Mouse (Mus musculus) CH12.LX (cell line): ENCODE measurements around the gene Slc24a2. TPM values are rescaled to one million over a fixed set of nuclear protein-coding genes. Genes with fewer than 3 reads are reported as not detected.

ENCODE experiments used
- DNase-seq: peaks from one replicate; pipeline ENCODE4 v3.0.0-alpha.2; 2013; ENCODE audit errors: extremely low read depth
- H3K27ac ChIP-seq: 2 replicates; pipeline ENCODE4 v1.5.1; 2012; ENCODE audit warnings: low read depth, mild to moderate bottlenecking, control low read depth, moderate library complexity; ENCODE audit not compliant: insufficient read depth
- H3K27me3 ChIP-seq: replicated peaks from 2 replicates; pipeline ENCODE3; 2012; ENCODE audit warnings: inconsistent platforms
- H3K36me3 ChIP-seq, 2 experiments: replicated peaks in 1 of 2; 2 replicates each; pipeline versions ENCODE3 to v1.6.1; 2012; ENCODE audit warnings: inconsistent platforms in 1 of 2, low read length in 1 of 2, mild to moderate bottlenecking in 1 of 2, mixed read lengths in 1 of 2, moderate library complexity in 1 of 2; ENCODE audit not compliant: control insufficient read depth in 1 of 2, insufficient read depth in 1 of 2
- H3K4me1 ChIP-seq, 2 experiments: 2 replicates each; pipeline ENCODE4 v1.6.1; 2012; ENCODE audit warnings: inconsistent platforms in 1 of 2, moderate library complexity in 1 of 2; ENCODE audit not compliant: insufficient read depth in 2 of 2, control insufficient read depth in 1 of 2
- H3K4me2 ChIP-seq: 2 replicates; pipeline ENCODE4 v1.6.1; 2012; ENCODE audit warnings: low read depth, mild to moderate bottlenecking, control low read depth; ENCODE audit not compliant: poor library complexity, insufficient read depth, severe bottlenecking
- H3K4me3 ChIP-seq, 3 experiments: fragments of 150-350 bp in 1 of 3; sonication (generic) in 1 of 3; replicated peaks in 1 of 3; 2 replicates each; pipeline versions ENCODE3 to v1.5.1; 2011 to 2012; ENCODE audit warnings: low read depth in 2 of 3, low read length in 2 of 3, mild to moderate bottlenecking in 2 of 3, moderate library complexity in 2 of 3, control low read depth in 1 of 3, improper control_type of control experiment in 1 of 3, inconsistent platforms in 1 of 3, mixed read lengths in 1 of 3; ENCODE audit not compliant: poor library complexity in 1 of 3
- H3K79me2 ChIP-seq: replicated peaks from 2 replicates; pipeline ENCODE4 v1.6.1; 2012; ENCODE audit warnings: mild to moderate bottlenecking, moderate library complexity; ENCODE audit not compliant: control insufficient read depth, poor library complexity, insufficient read depth, severe bottlenecking; ENCODE audit errors: extremely low read depth
- H3K9ac ChIP-seq: 2 replicates; pipeline ENCODE4 v1.6.1; 2012; ENCODE audit warnings: low read depth, mild to moderate bottlenecking, control low read depth, moderate library complexity; ENCODE audit not compliant: insufficient read depth
- H3K9me3 ChIP-seq: replicated peaks from 2 replicates; pipeline ENCODE3; 2012; ENCODE audit warnings: low read length, inconsistent platforms, mixed read lengths
- BHLHE40 ChIP-seq: IDR thresholded peaks from 2 replicates; pipeline ENCODE4 v1.6.1; 2011; ENCODE audit warnings: mild to moderate bottlenecking, low read depth, low read length, improper control_type of control experiment
- CHD1 ChIP-seq: IDR thresholded peaks from 2 replicates; pipeline ENCODE4 v1.6.1; 2012; ENCODE audit warnings: low read depth, low read length, improper control_type of control experiment, inconsistent platforms
- CHD2 ChIP-seq: IDR thresholded peaks from 2 replicates; pipeline ENCODE4 v1.6.1; 2011; ENCODE audit warnings: low read length, improper control_type of control experiment
- CTCF ChIP-seq, 2 experiments: IDR thresholded peaks in 1 of 2; conservative IDR thresholded peaks in 1 of 2; 2 replicates each; pipeline ENCODE4 v1.5.1; 2011 to 2012; ENCODE audit warnings: low read depth in 2 of 2, low read length in 2 of 2, improper control_type of control experiment in 1 of 2, inconsistent platforms in 1 of 2, mild to moderate bottlenecking in 1 of 2, moderate library complexity in 1 of 2
- ELF1 ChIP-seq: IDR thresholded peaks from 2 replicates; pipeline ENCODE4 v1.6.1; 2014; ENCODE audit warnings: low read depth, mild to moderate bottlenecking, inconsistent platforms, low read length, improper control_type of control experiment
- ETS1 ChIP-seq: conservative IDR thresholded peaks from 2 replicates; pipeline ENCODE4 v1.6.1; 2012; ENCODE audit warnings: low read depth, mild to moderate bottlenecking, inconsistent platforms, low read length, improper control_type of control experiment, moderate library complexity
- JUND ChIP-seq: conservative IDR thresholded peaks from 2 replicates; pipeline ENCODE4 v1.6.1; 2011; ENCODE audit warnings: low read depth, low read length, improper control_type of control experiment
- KAT2A ChIP-seq: IDR thresholded peaks from 2 replicates; pipeline ENCODE4 v1.6.1; 2012; ENCODE audit warnings: low read length, improper control_type of control experiment, inconsistent platforms; ENCODE audit not compliant: insufficient replicate concordance
- MEF2A ChIP-seq: IDR thresholded peaks from 2 replicates; pipeline ENCODE4 v1.6.1; 2014; ENCODE audit warnings: low read depth, mild to moderate bottlenecking, inconsistent platforms, low read length, improper control_type of control experiment, borderline replicate concordance
- MYC ChIP-seq: IDR thresholded peaks from 2 replicates; pipeline ENCODE4 v1.6.1; 2011; ENCODE audit warnings: low read depth, mild to moderate bottlenecking, improper control_type of control experiment, low read length
- RAD21 ChIP-seq: IDR thresholded peaks from 2 replicates; pipeline ENCODE4 v1.6.1; 2011; ENCODE audit warnings: low read depth, mild to moderate bottlenecking, low read length, improper control_type of control experiment, moderate library complexity
- RCOR1 ChIP-seq: conservative IDR thresholded peaks from 2 replicates; pipeline ENCODE4 v1.6.1; 2012; ENCODE audit warnings: low read depth, mild to moderate bottlenecking, inconsistent platforms, low read length, improper control_type of control experiment
- SMC3 ChIP-seq: IDR thresholded peaks from 2 replicates; pipeline ENCODE4 v1.6.1; 2011; ENCODE audit warnings: low read depth, low read length, improper control_type of control experiment
- TCF12 ChIP-seq: IDR thresholded peaks from 2 replicates; pipeline ENCODE4 v1.6.1; 2014; ENCODE audit warnings: low read depth, mild to moderate bottlenecking, inconsistent platforms, low read length, improper control_type of control experiment
- USF1 ChIP-seq: IDR thresholded peaks from 2 replicates; pipeline ENCODE4 v1.6.1; 2014; ENCODE audit warnings: low read depth, mild to moderate bottlenecking, inconsistent platforms, low read length, improper control_type of control experiment
- USF2 ChIP-seq: conservative IDR thresholded peaks from 2 replicates; pipeline ENCODE4 v1.6.1; 2011; ENCODE audit warnings: low read depth, low read length, improper control_type of control experiment
- ZKSCAN1 ChIP-seq: IDR thresholded peaks from 2 replicates; pipeline ENCODE4 v1.6.1; 2012; ENCODE audit warnings: low read depth, inconsistent platforms, low read length, improper control_type of control experiment, borderline replicate concordance
- ZMIZ1 ChIP-seq: IDR thresholded peaks from 2 replicates; pipeline ENCODE4 v1.6.1; 2012; ENCODE audit warnings: low read depth, mild to moderate bottlenecking, inconsistent platforms, low read length, improper control_type of control experiment
- dilution Hi-C: fragments of 300-500 bp; cut with MboI; formaldehyde crosslinking; loops from 2 replicates; pipeline ENCODE4 v1.14.3; 2020; ENCODE audit warnings: low sequenced_read_pairs; ENCODE audit not compliant: extremely low pct_unique_long_range_greater_than_20kb, extremely low pct_ligation_motif_present
- in situ Hi-C: fragments of 300-500 bp; cut with MboI; formaldehyde crosslinking; loops from 3 replicates; pipeline ENCODE4 v1.14.3; 2019; ENCODE audit warnings: low sequenced_read_pairs, low pct_ligation_motif_present, low pct_unique_long_range_greater_than_20kb, mixed read lengths
- polyA plus RNA-seq: library from polyadenylated mRNA; unstranded; fragments of >175 nt; gene quantifications from 2 replicates; pipeline ENCODE4 v1.2.1, GENCODE M21; 2012; ENCODE audit warnings: low read depth; ENCODE audit not compliant: insufficient read length
- total RNA-seq, 2 experiments: library from RNA; depleted of rRNA; stranded (reverse); fragments of 300-350 nt in 1 of 2; fragments of >200 nt in 1 of 2; gene quantifications; 2 replicates each; pipeline ENCODE4 v1.2.3; 2012 to 2014

The Slc24a2 gene
- total and polyA plus RNA-seq, 3 experiments = not detected

- H3K9me3 ChIP-seq = no peaks in the 10 kb centered on the region
- in situ Hi-C loops = no loop called here
- no peaks in the 10 kb centered on the region for H3K27me3 ChIP-seq
- no peak overlapping the region for H3K4me3 ChIP-seq
- dilution Hi-C loops = no loop called here
- H3K4me2 ChIP-seq = no peak overlapping the region
- no peak overlapping the region for H3K27ac ChIP-seq
- peaks cover 4 to 53% of the 10 kb centered on the region in 2 experiments; a peak in 3 of 4 replicates for H3K4me1 ChIP-seq
- TF ChIP-seq SMC3 = no peak
- TF ChIP-seq RAD21 = no peak
- TF ChIP-seq BHLHE40 = no peak
- no peak for TF ChIP-seq USF1
- peak; percentile 51; the same call in 1 of the 2 replicates for TF ChIP-seq MEF2A
- H3K79me2 ChIP-seq = no peaks in the 10 kb centered on the region
- H3K9ac ChIP-seq = no peak overlapping the region
- peak; percentile 65 for DNase-seq
- no peaks in the 10 kb centered on the region for H3K36me3 ChIP-seq
These were observed 149.0 kb downstream of the Slc24a2 start for GRCm38 (mm10) chr4:87081321-87081720.

- Histone ChIP-seq H3K27ac (no peak overlapping the region), H3K4me3 (no peak overlapping the region), H3K36me3 (no peaks in the 10 kb centered on the region), H3K79me2 (no peaks in the 10 kb centered on the region), H3K9ac (no peak overlapping the region), H3K4me2 (no peak overlapping the region), H3K4me1 (peaks cover 4 to 36% of the 10 kb centered on the region in 2 experiments; a peak in 3 of 4 replicates), H3K27me3 (no peaks in the 10 kb centered on the region), H3K9me3 (no peaks in the 10 kb centered on the region)
- no peak for TF ChIP-seq MYC
- no peak for TF ChIP-seq BHLHE40
- TF ChIP-seq TCF12 = no peak
- TF ChIP-seq ETS1 = no peak
- TF ChIP-seq ZMIZ1 = no peak
- no peak for TF ChIP-seq SMC3
- no peak for TF ChIP-seq RCOR1
- no peak for TF ChIP-seq RAD21
- no peak for TF ChIP-seq CHD2
- TF ChIP-seq CHD1 = no peak
- TF ChIP-seq ZKSCAN1 = no peak
- TF ChIP-seq USF2 = no peak
- no peak for TF ChIP-seq USF1
- no peak for TF ChIP-seq KAT2A
- TF ChIP-seq CTCF (conservative IDR thresholded peaks at IDR 0.05 in 1 of 2, IDR thresholded peaks at IDR 0.05 in 1 of 2; ENCODE audit: low read depth in 2 of 2, low read length in 2 of 2) = no peak
- no peak for TF ChIP-seq ELF1
- no peak for TF ChIP-seq JUND
- in situ Hi-C loops = no loop called here
- DNase-seq = no peak
- dilution Hi-C loops = no loop called here
These were observed 151.0 kb downstream of the Slc24a2 start for GRCm38 (mm10) chr4:87079305-87079704.
